Mouse (Mus musculus) layer of hippocampus, adult 8-10 months (tissue): ENCODE data around the gene Tns4. TPM values are rescaled to one million over a fixed set of nuclear protein-coding genes. Genes with fewer than 3 reads are reported as not detected.

ENCODE experiments used
- DNase-seq, 2 experiments: peaks; one replicate each; pipeline ENCODE4 v3.0.0; 2022; ENCODE audit warnings: low spot score in 2 of 2
- total RNA-seq, 4 experiments: library from RNA; stranded (reverse); gene quantifications; 2 replicates each; pipeline ENCODE4 v1.2.4; 2022

Gene Tns4
- total RNA-seq, 4 experiments from 2014 or later, result 0.27 TPM; not detected in 2

DNA sequence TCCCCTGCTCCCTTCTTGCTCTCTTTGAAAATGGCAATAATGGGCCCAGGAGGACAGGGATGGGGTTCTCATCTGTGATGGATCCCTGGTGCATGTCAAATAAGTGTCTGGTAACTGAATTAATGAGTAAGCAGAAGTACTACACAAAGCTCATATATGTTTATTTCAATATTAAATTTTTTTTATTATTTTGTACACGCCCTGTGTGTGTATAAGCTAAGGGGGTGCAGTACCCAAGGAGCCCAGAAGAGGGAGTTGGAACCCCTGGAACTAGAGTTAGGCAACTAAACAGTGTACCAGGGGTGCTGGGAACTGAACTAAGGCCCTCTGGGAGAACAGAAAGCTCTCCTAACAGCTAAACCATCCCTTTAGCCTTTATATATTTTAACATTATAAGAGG is 29.3 kb upstream of the Tns4 start:
- DNase-seq, result no peak

DNA sequence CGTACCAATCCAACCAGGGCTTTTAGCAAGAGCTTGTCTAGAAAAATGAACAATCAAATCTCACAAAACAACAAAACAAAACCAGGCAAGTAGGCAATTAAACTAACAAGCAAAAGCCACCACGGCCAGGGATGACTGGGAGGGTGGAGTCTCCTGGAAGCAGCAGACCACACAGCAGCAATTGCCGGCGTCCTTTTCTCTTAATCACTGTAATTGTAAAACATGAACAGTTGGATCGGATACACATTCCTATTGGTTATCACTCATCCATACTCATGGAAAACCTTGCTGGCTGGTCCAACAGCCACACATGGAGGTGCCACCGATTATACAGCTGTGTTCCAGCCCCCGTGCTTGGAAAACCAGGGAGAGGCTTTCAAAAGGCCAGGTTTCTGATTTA is 28.8 kb upstream of the Tns4 start:
- DNase-seq, result no peak

DNA sequence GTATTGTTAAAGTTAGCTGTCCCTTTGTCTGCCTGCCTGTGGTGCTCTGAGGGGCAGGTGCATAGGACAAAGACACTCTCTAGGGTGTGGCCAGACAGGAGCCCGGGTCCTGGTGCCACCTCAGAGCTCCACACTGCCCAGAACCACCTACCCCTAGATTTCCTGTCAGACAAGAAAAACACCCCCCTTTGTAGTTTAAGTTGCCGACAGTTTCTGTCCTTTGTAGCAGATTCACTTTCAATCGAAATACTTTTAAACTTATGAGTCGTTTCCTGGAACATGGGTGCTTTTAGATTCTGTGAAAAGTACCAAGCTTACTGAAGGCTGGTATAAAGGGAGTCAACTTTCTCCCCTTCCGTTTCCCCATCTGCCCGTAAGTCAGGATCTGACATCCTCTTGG is 26.8 kb upstream of the Tns4 start:
- no peak for DNase-seq

DNA sequence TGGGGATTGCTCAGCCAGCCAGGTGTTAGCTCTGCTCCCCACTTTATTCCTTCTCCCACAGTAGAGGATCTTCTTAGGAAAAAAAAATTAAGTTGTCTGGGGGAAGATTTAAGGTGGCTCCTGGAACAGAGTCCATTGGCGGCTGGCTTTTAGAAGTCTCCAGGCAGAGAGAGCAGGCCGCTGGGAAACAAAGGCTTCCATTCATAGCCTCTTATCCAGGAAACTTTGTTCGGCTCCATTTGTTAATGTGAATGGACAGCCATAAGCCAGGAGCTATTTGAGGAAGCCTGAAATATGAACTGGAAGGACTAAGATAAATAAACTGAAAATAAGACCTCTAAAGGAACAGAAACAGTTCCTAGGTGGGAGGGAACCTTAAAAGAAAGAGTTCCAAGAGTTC is 24.0 kb upstream of the Tns4 start:
- no peak for DNase-seq

DNA sequence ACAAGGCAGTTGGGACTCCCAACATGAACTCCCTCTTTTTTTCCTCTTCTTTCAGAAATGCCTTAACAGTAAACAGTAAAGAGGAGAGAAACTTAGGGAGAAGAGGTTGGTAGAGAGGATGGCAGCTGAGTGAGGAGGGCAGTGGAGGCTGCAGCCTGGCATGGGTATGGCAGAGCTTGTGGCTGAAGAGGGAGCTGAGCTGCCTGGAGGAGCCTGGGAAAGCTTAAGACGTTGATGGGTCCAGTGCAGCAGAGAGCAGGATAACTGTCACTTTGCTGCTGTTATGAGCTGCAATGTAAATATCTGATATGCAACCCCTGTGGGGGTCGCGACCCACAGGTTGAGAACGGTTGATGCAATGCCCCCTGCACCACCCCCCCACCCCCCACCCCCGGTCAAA is 23.6 kb upstream of the Tns4 start:
- DNase-seq, result no peak

DNA sequence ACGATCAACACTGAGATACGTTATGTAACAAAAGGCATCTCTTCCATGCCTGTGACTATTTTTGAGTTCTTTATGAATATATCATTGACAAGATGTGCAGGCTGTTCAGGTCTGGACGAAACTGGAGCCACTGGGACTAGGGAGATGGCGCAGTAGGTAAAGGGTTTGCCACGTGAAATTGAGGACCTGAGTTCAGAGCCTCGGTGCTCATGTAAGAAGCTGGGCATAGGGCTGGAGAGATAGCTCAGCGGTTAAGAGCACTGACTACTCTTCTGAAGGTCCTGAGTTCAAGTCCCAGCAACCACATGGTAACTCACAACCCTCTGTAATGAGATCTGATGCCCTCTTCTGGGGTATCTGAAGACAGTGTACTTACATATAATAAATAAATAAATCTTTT is 22.5 kb upstream of the Tns4 start:
- no peak for DNase-seq

DNA sequence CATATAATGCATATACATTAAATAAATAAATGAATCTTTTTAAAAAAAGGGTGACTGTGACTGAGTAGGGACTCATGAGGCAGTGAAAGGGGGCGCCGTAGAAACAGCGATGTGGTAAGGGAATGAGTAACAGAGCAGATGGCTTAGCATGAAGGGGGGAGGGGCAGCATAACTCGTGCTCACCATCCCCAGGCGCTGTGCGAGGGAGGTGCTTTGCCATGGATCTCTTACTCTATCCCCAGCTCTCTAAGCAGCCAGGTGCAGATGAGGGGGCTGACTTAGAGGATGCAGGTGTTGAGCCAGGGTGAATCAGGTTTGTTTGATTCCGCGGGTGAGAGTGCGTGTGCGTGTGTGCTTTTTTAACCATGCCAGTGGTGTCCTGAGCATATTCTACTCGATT is 22.0 kb upstream of the Tns4 start:
- peak; percentile 70 to 74 for DNase-seq

DNA sequence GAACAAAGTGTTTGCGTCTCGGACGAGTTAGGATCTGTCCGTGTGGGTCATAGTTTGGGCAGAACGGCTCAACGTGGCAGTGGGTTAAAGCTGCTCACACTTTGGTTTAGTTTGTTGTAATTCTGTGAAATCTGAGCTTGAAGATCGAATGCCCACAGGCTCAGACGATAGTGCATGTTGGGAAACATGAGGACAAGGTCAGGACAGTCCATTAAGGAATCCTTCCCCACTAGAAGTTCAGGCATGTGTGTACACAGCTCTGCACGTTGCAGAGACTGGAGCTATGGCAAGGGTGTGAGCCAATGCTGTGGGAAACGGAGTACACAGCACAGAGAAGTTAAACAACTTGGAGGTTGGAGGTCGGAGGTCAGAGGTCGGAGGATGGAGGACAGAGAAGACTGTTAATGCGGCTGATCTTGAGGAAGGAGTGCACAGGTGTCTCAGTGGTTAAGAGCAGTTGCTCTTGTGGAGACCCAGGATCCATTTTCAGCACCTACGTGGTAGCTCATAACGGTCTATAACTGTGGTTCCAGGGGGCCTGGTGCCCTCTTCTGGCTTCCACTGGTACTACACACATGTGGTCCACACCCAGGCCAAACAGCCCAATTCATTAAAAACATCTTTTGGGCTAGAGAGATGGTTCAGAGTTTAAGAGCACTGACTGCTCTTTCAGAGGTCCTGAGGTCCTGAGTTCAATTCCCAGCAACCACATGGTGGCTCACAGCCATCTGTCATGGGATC is 21.4 kb upstream of the Tns4 start:
- DNase-seq, result no peak

DNA sequence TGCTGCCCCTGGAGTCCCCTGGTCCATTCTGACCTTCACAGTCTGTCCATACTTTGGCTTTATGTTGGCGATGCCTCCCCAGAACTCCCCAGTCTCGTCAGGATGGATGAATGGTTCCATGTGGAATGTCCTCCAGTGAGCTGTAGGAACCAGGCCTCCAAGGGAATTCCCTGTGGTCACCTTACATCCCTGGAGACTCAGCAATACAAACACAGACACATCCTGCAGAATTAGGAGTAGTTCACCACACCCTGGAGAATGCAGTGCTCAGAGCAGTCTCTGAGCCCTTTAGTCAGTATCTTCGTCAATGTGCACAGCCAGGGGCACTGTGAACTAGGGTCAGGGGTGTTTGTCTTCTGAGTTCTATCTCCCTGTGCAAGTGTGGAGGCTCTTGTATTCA is 19.2 kb upstream of the Tns4 start:
- DNase-seq, result no peak

DNA sequence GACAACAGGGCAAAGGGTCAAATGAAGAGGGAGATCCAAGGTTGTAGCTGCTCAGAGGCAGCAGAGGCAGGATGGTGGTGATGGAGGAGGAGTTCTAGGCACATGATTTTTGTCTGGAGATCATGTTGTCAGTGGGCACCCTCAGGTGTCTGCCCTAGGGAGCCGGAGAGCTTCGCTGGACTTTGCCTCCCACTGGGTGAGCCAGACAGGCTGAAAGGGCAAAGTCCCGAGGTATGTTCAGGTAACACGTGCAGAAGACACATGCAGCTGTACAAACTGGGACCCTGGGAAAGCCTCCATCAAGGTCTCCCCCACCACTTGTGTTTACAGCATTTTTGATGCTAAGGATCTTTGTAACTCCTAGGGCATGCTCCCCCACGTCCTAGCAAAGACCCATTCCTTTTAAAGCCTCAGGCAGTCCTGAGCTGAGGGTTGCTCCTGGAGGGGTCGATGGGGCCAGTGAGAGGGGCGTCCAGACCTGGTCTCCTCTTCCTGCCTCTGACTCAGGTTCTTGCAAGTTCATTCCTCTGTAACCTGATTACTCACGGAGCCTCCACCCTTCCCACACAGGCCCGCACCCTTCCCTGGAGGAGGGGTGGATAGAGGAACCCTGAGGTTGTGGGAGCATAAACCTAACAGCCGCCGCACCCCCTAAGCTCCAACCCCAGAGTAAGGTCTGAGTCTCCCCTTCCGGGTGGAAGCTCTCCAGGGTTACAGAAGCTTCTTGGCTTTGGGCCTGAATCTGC is 17.0 kb upstream of the Tns4 start:
- DNase-seq, result no peak

DNA sequence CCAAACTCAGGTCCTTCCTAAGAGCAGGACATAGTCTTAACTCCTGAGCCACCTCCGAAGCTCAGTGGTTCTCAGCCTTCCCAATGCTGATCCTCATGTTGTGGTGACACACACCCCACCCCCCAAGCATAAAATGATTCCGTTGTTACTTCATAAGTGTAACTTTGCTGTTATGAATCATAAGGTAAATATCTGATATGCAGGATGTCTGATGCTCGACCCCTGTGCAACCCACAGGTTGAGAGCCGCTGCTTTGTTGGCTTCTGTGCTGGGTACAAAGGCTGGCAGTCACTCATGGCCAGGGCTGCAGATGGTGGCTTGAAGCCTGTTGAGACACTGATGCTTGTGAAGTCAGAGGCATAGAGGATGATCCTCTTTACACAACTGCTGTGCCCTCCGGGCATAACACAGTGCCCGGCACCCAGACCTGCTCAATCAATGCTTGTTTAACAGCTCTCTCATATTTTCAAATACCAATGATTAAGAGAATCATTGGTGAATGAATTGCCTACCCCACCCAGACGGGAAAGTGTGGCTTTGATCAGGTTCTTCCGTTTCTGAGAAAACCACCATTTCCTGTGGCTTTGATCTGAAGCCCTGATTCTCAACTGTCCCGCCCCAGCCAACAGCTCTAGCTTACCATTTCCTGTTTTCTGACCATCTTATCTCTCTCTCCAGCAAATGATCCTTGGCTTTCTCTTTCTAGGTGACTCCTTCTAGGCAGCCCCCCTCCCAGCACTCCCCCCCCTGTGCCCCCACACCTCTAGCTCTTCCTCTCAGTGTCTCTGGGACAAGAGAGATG is 15.7 kb upstream of the Tns4 start:
- DNase-seq, result no peak

DNA sequence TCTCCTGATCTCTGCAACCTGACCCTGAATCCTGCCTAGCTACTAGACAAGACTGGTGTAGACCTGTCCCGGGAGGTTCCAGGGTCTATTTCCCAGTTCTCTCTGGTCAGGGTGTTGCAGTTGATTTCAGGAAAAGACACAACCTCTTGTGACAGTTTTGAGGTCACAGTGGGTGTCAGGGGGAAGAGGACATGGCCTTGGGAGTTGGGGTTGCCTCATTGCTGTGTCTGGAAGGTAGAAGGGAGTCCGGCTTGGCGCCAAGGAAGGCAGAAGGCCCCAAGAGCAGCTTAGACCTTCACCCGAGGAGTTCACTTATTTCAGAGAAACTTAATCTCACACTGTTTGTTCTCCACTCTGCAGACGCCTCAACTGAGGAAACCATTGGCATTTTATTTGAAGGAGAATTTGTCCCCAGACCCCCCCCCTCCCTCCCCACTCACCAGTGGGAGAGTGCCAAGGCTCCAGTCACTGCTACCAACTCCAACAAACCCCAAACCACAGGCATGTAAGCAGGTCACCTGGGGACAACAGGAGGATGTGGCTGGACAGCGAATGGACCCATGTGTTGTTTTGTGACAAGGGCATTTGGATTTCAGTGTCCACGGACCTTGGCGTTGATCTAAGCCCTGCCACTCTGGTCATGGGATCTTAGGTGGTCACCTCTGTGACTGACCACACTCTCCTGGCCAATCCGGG is 13.6 kb upstream of the Tns4 start:
- DNase-seq, result no peak

DNA sequence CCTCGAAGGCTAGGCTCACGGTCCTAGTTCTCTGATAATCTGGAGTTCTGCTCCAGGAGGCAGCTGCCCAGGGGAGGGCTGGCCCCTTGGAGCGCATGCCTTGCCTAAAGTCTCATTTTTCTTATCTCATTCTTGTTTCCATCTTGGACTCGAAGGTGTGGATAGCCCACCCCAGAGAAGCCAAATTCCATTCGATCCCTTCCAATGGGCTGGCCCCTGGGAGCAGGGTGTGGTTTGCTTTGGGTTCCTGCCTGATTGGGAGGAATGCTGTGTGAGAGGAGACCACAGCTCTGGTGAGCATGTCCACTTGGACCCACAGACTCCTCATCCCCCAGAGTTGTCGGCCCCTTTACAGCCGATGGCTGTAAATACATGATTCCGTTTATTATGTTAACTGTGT is 12.6 kb upstream of the Tns4 start:
- no peak for DNase-seq

DNA sequence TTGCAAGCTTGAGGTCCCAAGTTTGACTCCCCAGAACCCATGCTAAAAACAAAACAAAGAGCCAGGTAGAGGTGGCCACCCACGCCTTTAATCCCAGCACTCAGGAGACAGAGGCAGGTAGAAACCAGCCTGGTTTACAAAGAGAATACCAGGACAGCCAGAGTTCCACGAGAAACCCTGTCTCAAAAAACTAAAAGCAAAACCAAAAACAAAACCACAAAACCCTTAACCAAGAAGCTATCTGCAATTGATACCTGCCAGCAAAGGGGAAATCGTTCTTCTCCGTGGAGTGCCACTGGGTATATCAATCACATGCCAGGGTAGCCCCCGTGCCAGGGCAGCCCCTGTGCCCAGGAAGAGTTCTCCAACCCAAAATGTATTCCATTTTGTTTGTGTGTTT is 11.1 kb upstream of the Tns4 start:
- no peak for DNase-seq

DNA sequence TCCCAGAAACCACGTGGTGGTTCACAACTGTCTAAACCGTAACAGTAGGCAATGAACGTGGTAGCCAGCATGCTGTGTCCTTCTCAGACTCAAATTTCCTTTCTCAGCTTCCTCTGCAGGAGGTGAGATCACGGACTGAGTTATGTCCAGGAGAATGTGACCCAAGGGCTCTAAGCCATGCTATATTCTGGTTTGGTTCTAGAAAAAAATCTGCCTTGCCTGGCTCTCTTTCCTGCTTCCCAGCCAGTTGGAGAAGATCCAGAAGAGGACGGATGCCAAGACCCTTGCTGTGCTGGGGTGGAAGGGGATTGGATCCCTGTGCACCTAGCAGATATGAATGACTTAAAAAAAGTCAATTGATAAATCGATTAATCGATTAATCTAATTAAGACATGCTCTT is 10.4 kb upstream of the Tns4 start:
- DNase-seq, result no peak

DNA sequence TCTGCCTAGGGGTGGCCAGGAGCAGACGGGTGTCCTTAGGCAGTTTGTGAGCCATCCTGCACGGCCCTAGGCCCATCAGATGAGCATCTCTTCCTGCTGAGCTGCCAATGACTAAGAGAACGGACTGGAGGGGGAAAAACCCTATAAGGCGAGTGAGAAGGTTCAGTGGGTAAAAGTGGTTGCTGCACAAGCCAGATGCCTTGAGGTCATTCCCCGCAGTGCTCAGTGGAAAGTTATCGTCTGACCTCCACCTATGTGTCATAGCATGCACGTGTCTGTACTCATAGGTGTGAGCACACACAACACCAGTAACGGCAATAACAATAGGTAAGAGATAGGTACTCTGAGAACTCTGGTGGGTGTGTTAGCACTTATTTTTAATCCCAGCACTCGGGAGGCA is 9.8 kb upstream of the Tns4 start:
- DNase-seq, result no peak

DNA sequence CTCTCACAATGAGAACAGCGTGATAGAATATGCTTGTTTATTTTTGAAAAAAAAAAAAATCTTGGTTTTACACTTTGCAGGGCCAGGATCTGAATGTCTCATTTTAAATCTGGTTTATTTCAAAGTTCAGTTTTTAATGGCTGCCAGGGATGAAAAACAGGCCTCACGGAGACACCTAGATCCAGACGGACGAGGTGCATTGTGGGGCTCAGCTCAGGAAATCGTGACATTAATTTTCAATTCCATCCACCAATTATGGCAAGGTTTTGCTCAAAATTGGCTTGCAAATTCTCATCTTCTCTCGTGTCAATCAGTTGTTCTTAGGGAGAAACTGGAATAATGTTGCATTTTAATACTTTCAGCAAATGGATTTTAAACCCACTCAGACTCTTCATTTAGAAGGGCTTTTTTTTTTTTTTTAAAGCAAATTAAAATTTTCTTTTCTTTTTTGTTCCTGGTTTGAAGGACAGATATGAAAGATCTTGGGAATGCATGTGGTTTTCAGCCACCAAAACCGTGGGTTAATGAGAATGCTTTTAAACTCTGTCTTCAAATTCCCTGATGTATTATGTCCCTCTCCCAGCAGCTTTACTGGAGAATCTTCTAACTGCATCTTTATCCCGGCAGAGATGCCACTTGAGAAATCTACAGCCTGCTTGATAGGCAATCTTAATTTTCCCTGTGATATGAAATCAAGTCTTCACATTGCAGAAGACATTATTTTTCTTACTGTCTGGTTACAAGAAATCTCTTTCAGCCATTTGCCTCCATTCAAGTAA is 8.1 kb upstream of the Tns4 start:
- peak in 1 of 2 experiments; percentile 19 for DNase-seq

DNA sequence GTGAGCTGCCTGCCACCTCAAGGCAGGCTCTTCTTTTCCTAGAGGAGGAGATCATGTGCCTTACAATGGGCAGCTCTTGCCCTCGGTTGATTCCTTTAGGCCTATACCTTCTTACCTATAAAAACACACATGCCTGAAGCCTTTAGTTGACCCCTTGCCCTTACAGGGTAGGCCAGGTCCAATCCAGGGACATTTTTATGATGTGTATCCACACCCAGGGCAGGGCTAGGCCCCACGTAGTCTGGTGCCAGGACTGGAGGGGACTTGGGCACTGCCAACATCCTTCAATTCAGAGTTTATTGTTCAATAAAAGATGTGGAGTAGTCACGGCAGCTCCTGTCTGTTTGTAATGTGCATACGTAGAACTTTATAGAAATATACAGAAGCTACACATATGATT is 7.3 kb upstream of the Tns4 start:
- no peak for DNase-seq

DNA sequence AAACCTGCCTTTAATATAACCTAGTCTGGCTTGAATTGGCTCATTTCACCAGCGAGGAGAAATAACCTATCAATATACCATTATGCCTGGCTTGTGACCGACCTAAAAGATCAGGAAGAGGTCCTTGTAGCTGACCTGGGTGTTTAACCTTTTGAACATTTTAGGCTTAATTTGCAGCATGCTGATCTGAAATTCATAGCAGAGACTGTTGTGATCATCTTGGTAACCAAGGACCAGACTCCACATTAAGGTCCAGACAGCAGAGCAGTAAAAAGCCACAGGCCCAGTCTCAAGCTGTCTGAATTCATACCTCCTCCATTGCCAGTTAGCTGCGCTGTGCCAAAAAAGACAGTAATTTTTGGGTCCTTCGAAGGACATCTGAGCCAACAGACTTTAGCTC is 6.7 kb upstream of the Tns4 start:
- no peak for DNase-seq

DNA sequence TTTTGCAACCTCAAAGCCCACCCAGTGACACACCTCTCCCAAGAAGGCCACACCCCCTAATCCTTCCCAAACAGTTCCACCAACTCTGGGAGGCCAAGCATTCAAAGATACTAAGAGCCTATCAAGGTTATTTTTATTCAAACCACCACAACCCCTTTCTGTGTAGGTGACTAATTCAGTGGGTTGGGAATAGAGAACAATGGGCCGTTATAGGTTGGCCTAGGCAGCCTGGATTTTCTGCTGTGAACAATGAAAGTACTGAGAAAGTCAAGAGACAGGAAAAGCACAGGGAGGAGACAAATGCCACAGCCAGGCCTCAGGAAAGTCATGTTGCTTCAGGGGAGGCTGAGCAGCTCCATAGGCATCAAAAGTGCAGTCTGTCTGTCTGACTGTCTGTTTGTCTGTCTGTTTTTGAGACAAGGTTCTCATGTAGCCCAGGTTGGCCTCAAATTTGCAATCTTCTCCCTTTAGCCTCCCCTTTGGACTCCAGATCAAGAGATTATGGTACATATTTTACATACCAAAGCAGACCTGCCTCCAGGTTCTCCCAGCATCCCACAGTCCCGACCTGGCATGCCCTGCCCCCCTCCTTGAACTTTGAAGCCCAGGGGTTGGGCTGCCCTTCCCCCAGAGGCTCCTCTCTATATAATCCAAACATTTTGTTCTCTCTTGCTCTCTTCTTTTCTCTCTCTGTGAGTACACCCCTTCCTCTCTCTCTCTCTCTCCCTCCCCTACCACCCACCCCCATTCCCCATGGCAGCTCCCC is 6.0 kb upstream of the Tns4 start:
- no peak for DNase-seq
